Mouse (Mus musculus): ENCODE measurements around the gene Camk1d.

DNA sequence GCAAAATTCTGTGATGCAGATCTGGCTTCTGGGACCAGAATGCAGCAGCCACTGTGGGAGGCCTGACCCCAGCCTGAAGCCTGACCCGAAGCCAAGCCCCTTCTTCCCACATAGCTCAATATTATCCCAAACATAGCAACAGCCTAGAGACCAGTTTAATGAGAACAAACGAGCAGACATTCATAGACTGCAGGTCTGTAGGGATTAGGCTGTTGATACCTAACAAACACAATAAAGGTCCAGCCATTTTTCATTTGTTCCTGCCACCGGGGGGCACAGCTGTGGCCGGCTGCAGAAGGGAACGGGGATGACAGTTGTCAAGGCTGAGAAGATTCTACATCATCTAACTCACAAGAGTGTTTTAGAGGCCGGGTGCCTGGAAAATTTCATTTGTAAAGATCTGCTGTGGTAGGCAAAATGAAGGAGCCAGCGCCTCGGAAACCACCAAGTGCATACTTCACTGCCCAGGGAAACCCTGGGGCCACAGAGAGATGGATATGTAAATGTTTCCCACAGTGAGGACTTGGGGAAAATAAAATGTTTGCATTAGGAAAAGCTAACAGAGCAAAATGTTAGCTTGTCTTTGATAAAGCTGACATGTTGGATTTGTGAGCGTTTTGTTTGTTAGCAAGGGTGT is 399.7 kb downstream of the Camk1d start:
- TF ChIP-seq POLR2A (IDR thresholded peaks at IDR 0.05; ENCODE audit: borderline replicate concordance, insufficient read depth, low read length): no peak
- TF ChIP-seq CTCF (IDR thresholded peaks at IDR 0.05; ENCODE audit: borderline replicate concordance, insufficient read depth, low read depth, low read length): no peak
